Mouse (Mus musculus) left cerebral cortex, postnatal 10 days (tissue): Measurements from ENCODE around the gene Mylpf. TPM values are rescaled to one million over a fixed set of nuclear protein-coding genes. Genes with fewer than 3 reads are reported as not detected.
"Not testable (repeated sequence)": the region's sequence is repeated elsewhere in the genome, so short reads cannot be mapped to it uniquely, and the experiment has no call there.

Experiments used
- DNase-seq, 2 experiments: peaks; one replicate each; pipeline ENCODE4 v3.0.0; 2021 to 2022; ENCODE audit warnings: low spot score in 2 of 2, mixed read lengths in 1 of 2; ENCODE audit errors: extremely low spot score in 1 of 2
- intact Hi-C: fragments of 180-260 bp; cut with DNase I; formaldehyde crosslinking; loops from one replicate; pipeline ENCODE4 v1.15.1; 2025
- total RNA-seq, 2 experiments: library from RNA; stranded (reverse); gene quantifications; 2 replicates each; pipeline ENCODE4 v1.2.3; 2021

The Mylpf gene
- 1 to 10 TPM in 1 of 2 experiments, not detected in 1; 1.2 TPM for total RNA-seq

GRCm38 (mm10) chr7:127208553-127209438 lies at the start of gene Mylpf:
TSS of gene Mylpf (plus strand) at chr7:127208890.
- DNase-seq = peak; percentile 96
- intact Hi-C loops = no loop called here

DNA sequence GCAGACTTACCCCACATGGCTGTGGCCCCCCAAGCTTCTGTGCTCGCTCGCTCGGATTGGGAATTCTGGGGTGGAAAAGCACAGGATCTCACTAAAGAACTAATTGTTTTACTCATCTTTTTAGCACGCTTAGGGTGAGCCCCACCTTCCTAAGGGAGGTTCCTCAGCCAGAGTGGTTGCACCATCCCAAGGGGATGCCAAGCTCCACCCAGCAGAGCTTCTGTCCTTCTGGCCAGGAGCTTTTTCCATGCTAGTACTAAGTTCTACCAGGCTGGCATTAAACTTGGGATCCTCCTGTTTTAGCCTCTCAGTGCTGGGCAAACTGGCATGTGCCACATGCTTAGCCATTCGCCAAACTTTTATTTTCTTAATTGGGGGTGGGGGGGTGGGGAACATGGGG lies 46.1 kb upstream of the Mylpf start:
- intact Hi-C loops = no loop called here
- DNase-seq = no peak

GRCm38 (mm10) chr7:127164002-127164401 lies 44.7 kb upstream of the Mylpf start:
- intact Hi-C loops = no loop called here
- DNase-seq = no peak

- DNase-seq = no peak
- intact Hi-C loops = no loop called here
Observed at GRCm38 (mm10) chr7:127165607-127166493, 42.8 kb upstream of the Mylpf start.

- no peak for DNase-seq
- intact Hi-C loops = no loop called here
Observed at GRCm38 (mm10) chr7:127166501-127166900, 42.2 kb upstream of the Mylpf start.

GRCm38 (mm10) chr7:127176937-127177336 lies 31.8 kb upstream of the Mylpf start:
- intact Hi-C loops = no loop called here
- DNase-seq = no peak

GRCm38 (mm10) chr7:127180783-127181182 lies 27.9 kb upstream of the Mylpf start:
- intact Hi-C loops = no loop called here
- DNase-seq = no peak

- intact Hi-C loops, DNase-seq: not testable (repeated sequence)
Observed at GRCm38 (mm10) chr7:127181724-127182123, 27.0 kb upstream of the Mylpf start.

- intact Hi-C loops = no loop called here
- no peak for DNase-seq
Observed at GRCm38 (mm10) chr7:127183345-127183744, 25.3 kb upstream of the Mylpf start.

GRCm38 (mm10) chr7:127183828-127184227 lies 24.9 kb upstream of the Mylpf start:
- intact Hi-C loops = no loop called here
- DNase-seq = peak in 1 of 2 experiments; percentile 37

DNA sequence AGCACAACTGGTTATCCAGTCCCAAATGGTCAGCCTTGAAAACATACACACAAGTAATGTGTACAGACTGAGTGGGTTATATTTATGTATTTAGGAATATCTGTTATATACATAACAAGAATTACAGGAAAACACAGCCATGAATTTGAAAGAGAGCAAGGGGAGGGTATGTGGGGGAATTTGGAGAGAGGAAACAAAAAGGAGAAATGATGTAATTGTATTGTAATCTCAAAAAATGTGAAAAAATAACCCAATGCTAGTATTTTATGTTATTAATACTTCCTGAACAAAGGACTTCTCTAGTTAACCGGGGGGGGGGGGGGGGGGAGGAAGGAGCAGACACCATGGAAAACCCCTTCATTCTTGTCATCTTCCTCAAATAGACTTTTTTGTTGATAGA lies 24.0 kb upstream of the Mylpf start:
- no peak for DNase-seq
- intact Hi-C loops = loop anchor here (5.0 kb wide), 1 partner anchor 52 kb away; no protein-coding TSS in a partner anchor

DNA sequence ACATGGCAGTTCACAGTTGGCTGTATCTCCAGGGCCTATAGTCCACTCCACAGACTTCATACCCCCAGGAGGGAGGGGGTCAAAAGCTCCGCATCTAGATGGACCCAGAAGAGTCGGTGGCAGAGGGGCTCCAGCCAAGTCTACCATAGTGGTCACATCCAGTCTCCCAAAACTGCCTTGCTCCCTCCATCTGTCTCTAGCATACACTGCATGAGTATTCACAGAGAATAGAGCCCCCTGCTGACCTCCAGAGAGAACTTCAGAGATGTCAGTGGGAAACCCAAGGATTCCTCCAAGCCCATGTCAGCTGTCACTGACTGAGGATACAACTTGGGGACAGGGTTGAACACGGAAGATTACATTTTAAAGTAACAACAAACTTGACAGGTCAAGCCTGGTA lies 23.1 kb upstream of the Mylpf start:
- intact Hi-C loops = loop anchor here (5.0 kb wide), 1 partner anchor 53 kb away; no protein-coding TSS in a partner anchor
- no peak for DNase-seq

DNA sequence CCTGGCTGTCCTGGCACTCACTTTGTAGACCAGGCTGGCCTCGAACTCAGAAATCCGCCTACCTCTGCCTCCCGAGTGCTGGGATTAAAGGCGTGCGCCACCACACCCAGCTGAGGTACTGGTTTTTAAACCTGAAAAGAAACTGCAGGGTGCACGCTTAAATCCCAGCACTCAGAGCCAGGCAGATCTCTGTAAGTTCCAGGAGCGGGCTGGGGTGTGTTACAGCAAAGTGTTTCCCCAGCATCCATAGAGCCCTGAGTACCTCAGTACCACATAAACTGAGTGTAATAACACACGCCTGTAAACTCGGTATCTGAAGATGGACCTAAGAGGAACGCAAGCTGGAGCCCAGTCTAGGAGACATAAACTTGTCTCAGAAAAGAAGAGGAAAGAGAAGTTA lies 21.3 kb upstream of the Mylpf start:
- DNase-seq = no peak
- intact Hi-C loops = loop anchor here (5.0 kb wide), 1 partner anchor 55 kb away; no protein-coding TSS in a partner anchor

GRCm38 (mm10) chr7:127188305-127189276 lies 20.1 kb upstream of the Mylpf start:
- intact Hi-C loops = loop anchor here (5.0 kb wide), 1 partner anchor 56 kb away; no protein-coding TSS in a partner anchor
- no peak for DNase-seq

- DNase-seq = no peak
- intact Hi-C loops = no loop called here
Observed at GRCm38 (mm10) chr7:127190672-127191071, 18.0 kb upstream of the Mylpf start.

GRCm38 (mm10) chr7:127192989-127193388 lies 15.7 kb upstream of the Mylpf start:
- intact Hi-C loops = no loop called here
- no peak for DNase-seq

DNA sequence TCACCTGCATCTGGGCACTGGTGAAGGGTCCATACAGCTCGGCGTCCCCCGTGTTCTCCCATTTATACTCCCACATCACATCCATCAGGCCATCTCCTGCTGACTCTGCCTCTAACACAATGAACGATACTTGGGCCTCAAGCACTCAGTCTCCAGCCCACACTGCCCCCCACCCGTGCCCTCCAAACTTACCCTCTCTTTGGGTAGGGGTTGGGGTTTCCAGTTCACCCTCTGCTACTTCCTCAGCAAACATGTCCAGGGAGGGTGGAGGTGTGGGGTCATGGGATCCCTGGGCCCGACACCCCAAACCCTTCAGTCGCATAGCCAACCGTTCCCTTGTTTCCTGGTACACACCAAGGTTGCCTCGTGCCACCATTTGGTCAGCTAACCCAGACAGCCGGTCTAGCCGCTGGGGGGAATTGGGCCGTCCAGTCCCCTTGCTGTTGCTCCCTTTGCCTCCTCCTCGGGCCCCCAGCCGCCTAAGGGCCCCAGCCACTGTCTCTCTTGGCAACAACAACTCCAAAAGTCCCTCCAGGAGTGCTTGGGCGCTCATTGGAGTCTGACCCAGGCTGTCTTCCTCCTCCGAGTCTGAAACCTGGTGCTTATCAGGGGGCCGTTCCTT lies 14.6 kb upstream of the Mylpf start:
- intact Hi-C loops = no loop called here
- no peak for DNase-seq

DNA sequence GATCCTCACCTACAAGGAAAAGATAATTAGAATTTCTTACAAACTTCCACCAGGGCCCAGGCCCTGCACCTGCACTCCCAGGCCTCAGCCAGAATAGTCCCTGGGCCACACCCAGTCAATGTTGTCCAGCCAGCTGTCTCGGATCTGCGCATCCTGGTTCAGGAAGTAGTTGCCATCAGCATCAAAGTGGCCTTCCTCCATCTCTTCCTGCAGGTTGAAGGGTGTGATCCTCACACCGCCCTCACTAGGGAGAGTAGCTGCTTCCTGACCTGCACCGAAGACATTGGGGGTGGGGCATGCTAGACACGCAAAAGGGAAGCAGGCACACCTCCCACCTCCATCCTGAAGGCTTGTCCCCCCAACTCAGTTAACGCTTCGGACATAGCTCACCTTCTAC lies 14.1 kb upstream of the Mylpf start:
- DNase-seq = peak in 1 of 2 experiments; percentile 43
- intact Hi-C loops = no loop called here
